Mouse (Mus musculus): ENCODE results near the gene Lamtor4.
A peak's percentile ranks its signal among the peaks of the same experiment; 100 is the strongest.

The Lamtor4 gene

GRCm38 (mm10) chr5:138260834-138261233 lies 5.6 kb downstream of the Lamtor4 start:
- DNase-seq (ENCODE audit: low spot score in 2 of 2): no peak

GRCm38 (mm10) chr5:138262001-138262400 lies 6.7 kb downstream of the Lamtor4 start:
- DNase-seq (ENCODE audit: low spot score in 2 of 2): no peak

DNA sequence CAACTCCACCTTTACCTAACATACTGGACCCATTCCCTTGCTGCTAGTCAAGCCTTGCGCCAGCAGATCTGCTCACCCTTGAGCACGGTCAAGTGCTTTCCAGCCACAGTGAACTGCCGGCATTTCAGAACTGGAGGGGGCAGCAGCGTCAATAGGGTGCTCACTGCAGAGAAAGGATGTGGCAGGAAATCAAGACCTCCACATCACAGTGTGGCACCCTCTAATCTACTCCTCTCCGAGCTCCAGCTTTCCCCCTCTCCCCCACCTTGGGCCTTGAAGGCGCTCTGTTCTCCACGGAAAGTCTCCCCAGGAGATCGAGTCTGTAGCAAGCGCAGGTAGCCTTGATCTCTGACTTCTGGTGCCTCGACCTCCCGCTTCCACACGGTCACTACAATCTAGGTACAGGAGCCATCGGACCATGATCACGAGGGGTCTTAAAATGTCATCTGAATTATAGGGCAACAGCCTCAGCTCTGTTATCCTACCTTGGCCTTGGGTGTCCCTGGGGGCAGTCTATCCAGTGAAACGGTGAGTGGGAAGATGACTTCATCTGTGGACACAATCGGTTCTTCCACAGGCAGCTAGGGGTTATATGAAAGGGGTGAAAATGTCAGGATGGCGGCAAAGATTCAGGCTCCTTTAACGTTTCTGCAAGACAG lies 7.4 kb downstream of the Lamtor4 start:
- DNase-seq (ENCODE audit: low spot score in 2 of 2): no peak

DNA sequence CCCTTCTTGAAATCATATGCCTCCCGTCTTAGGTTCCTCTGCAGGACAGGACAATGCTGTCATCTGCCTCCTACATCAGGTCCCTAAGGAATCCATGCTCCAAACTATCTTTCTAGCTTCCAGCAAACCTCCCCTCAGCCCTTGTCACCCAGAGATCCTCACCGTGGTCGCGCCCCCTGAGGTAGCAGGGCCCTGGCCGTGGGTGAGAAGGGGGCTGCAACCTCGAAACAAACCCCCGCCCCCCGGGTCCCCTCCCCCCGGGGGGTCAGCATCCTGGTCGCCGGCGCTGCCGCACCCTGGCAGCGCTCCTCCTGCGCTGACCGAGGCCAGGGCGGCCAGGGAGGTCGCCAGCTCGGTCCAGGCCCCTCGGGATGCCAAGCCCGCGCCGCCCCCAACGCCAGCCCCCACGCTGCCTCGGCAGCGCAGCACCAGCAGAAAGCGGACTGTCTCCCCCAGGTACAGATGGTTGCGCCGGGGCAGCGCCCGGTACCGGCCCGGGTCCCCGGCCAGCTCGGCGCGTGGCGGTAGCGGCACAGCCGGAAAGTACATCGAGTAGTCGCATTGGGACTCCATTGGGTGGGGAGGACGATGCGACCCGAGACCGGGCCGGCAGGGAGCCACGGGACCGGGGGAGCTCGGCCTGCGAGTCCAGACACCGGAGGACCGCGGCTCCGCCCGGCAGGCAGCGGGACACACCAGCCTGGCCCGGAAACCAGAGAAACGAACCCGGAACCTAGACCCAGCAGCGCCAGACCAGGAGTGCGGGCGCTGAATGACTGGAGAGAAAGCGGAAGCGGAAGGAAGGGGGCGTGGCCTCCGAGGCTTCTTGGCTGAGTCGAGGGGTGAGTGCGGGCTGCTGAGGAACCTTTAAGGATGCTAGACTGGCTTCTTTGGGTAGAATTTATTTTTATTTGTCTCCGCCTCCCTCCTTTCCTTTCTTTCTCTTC lies 8.3 kb downstream of the Lamtor4 start, which contains the start of gene BC037034:
BC037034 (minus strand) TSS at position 774 of the 947 bp plus-strand sequence.
- DNase-seq (ENCODE audit: low spot score in 2 of 2): peak; percentile 92 to 93

- DNase-seq (ENCODE audit: low spot score in 2 of 2): no peak
These were observed 8.9 kb downstream of the Lamtor4 start for GRCm38 (mm10) chr5:138264207-138264578.

GRCm38 (mm10) chr5:138265712-138266111 lies 10.4 kb downstream of the Lamtor4 start:
- DNase-seq (ENCODE audit: low spot score in 2 of 2): no peak

DNA sequence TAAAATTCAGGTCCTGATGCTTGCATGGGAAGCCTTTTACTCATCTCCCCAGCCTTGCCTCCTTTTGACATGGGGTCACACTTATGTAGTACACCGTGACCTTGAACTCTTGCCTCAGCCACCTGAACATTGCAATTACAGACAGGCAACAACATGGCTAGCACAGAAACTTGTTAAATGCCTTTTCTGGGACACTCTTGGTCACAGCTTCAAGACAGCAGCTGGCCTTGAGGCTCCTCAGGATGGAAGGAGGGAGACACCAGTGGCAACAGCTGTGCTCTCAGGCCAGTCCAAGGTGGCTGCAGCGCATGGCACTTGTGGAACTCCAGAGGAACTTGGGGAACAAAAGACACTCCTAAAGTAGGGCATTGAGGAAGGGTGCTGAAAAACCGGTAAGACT lies 11.8 kb downstream of the Lamtor4 start:
- DNase-seq (ENCODE audit: low spot score in 2 of 2): no peak

DNA sequence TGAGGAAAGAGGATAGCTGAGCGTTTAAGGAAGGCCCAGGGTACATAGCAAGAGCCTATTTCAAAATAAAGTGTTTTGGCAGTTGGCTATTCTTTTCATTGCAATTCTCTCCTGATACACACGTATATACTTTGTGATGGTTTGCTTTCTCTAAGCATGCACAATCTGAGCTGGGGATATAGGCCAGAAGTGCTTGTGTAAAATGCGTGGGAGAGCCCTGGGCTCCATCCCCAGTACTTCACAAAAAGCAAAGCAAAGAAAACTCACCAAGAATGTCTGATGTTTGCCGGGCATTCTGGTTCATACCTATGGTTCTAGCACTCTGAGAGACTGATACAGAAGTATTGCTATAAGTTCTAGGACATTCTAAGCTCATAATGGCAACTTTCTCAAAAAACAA lies 13.7 kb downstream of the Lamtor4 start:
- no peak for DNase-seq (ENCODE audit: low spot score in 2 of 2)

- no peak for DNase-seq (ENCODE audit: low spot score in 2 of 2)
These were observed 15.9 kb downstream of the Lamtor4 start for GRCm38 (mm10) chr5:138271232-138271631.

DNA sequence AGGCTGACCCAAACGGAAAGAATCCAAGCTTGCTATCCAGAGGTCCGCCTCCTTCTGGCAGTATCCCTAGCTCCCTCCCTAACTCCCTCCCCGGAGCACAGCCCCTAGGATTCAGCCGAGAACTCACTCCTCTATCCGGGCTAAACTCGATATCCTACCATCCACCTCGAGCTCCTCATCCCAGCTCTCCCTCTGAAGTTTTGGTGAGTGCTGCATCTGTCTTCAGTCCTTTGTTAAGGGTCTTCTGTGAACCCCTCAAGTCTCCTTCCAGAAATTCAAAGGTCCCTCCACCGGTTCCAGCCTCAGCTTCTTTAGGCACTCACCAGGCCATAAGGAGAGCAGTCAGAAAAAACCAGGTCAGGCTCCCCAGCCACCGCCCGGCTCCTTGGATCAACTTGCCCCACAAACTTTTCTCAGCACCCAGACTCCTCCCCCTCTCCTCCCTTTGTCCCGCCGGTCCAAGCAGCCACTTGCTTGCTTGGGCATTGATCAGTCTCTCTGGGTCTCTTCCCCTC lies 17.2 kb downstream of the Lamtor4 start, which contains the start of gene Gal3st4:
Gal3st4 (minus strand) TSS at position 432 of the 515 bp plus-strand sequence.
- DNase-seq (ENCODE audit: low spot score in 2 of 2): no peak

DNA sequence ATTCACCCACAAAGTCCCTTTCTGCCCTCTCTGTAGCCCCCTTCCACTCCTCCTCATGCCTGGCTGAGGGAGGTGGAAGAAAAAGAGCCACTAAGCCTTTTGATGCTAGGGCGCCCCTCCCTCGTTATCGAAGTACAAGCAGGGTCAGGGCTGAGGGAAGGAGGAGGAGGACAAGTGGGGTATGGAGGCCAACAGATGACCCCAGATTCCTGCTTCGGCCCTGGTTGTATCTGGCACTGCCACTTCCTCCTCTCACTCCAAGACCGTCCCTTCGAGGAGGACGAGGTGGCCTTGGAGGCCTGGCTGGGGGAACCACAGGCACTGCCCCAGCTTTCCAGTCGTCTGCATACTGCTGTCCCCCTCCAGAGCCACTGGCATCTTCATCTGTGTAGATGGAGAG lies 18.9 kb downstream of the Lamtor4 start:
- no peak for DNase-seq (ENCODE audit: low spot score in 2 of 2)

- no peak for DNase-seq (ENCODE audit: low spot score in 2 of 2)
These were observed 20.2 kb downstream of the Lamtor4 start for GRCm38 (mm10) chr5:138275216-138276050.

DNA sequence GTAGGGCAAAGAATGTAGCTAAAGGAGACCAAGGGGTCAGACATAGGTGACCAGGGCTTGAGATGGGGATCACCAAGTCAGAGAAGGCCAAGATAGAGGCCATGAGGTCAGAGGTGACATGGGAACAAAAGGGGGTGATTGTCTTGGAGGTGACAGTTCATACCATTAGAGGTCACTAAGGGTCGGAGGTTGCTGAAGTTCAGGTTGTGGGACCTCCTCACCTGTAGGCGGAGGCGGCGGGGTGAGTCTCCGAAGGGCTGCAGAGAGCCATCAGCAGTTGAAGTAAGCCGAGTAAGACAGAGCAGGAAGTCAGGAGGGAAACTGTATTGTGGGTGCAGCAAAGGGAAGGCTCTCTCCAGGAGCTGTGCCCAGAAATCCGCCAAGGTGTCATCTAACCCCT lies 22.7 kb downstream of the Lamtor4 start:
- no peak for DNase-seq (ENCODE audit: low spot score in 2 of 2)

DNA sequence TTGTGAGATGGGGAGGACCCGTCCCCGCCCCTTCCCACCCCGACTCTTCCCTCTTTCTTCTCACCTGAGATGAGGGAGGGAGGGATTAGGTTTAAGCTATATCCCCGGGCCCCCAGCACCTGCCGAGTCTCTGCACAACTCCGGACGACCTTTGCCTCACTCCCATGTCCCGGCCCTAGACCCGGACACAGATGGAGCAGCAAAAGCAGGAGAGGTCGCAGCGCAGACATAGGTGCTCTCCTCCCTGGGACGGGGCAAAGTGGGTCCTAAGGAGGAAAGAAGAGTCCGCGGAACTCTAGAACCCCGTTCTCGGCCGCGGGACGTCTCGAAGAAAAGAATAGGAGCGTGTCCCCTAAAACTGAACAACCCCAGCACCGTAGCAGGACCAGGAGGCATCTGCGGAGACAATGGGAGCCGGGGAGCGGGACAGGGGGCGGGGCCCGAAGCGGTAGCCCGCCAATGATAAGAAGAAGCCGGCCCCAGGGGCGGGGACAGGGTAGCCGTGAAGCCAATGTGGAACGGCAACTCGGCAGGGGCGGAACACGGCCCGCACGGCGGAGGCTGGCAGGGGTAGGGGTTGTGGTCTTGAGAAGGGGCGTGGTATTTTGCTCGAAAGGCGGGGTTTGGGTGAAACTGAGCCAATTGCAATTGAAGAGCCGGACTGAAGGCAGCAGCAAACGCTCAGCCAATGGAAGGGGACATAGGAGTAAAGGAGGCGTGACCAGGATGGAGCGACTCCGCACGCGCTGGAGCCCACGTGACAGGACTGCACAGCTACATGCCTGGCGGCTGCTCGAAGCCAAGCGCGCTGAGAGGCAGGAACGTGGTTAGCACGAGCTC lies 24.5 kb downstream of the Lamtor4 start, which contains the start of the genes Gm43720, Gpc2 and Stag3:
Gm43720 (minus strand) TSS at position 374 of the 840 bp plus-strand sequence.
Gpc2 (minus strand) TSS at position 421 of the 840 bp plus-strand sequence.
Stag3 (plus strand) TSS at position 656 of the 840 bp plus-strand sequence.
- DNase-seq (ENCODE audit: low spot score in 2 of 2): peak; percentile 65 to 66

GRCm38 (mm10) chr5:138280425-138280768 lies 25.1 kb downstream of the Lamtor4 start:
- DNase-seq (ENCODE audit: low spot score in 2 of 2): no peak

- no peak for DNase-seq (ENCODE audit: low spot score in 2 of 2)
These were observed 25.5 kb downstream of the Lamtor4 start for GRCm38 (mm10) chr5:138280829-138281228.

- DNase-seq (ENCODE audit: low spot score in 2 of 2): no peak
These were observed 26.5 kb downstream of the Lamtor4 start for GRCm38 (mm10) chr5:138281798-138282197.

GRCm38 (mm10) chr5:138283540-138283939 lies 28.3 kb downstream of the Lamtor4 start:
- DNase-seq (ENCODE audit: low spot score in 2 of 2): no peak

DNA sequence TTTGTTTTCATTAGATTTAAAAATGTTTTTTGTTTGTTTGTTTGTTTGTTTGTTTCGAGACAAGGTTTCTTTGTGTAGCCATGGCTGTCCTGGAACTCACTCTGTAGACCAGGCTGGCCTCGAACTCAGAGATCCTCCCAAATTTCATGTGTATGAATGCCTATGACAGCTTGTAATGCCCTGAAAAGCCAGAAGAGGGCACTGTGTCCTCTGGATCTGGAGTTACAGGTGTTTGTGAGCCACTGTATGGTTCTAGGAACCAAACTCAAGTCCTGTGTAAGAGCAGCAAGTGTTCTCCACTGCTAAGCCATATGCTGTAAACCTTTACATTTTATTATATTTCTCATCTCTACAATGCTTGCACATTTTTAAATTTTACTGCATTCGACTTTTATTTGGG lies 32.6 kb downstream of the Lamtor4 start:
- DNase-seq (ENCODE audit: low spot score in 2 of 2): no peak

DNA sequence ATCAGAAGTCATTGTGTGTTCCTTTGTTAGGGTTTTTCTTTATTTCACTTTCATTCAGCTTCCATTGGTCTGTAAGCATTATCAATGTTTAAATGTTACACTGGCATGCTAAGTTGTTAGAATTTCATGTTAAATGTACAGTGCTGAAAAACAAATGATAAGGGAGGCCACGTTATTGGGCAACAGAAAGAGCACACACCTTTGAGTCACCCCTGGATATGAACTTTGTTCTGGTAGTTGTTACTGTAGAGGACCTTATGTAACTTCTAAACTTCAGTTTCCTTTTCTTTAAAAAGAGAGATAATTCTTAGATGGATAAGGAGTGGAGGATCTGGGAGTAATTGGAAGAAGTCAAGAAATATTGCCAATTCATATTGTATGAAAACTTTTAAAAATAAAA lies 36.4 kb downstream of the Lamtor4 start:
- no peak for DNase-seq (ENCODE audit: low spot score in 2 of 2)

DNA sequence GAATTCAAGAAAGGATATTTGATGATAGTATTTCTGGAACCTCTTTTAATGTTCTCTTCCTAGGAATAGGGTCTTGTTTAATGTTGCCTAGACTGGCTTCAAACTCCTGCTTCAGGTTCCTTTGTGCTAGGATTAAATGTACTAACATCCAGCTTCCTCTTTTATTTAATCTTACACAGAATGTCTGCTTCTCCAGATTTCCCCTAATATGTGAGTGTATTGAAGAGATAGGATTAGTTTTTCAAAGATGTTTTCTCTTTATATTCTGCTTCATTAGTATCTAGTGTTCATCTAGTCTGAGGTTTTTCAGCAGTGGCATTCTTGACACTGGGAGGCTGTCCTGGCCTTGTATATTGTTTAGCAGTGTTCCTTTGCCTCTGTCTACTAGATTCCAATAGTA lies 38.9 kb downstream of the Lamtor4 start:
- DNase-seq (ENCODE audit: low spot score in 2 of 2): no peak

Data from right cerebral cortex, adult 2 months (tissue).